Mouse (Mus musculus) embryonic facial prominence, embryonic 14.5 days (tissue): ENCODE data around the gene Prdm8. TPM values are rescaled to one million over a fixed set of nuclear protein-coding genes. Genes with fewer than 3 reads are reported as not detected.

ENCODE experiments used
- ATAC-seq: fragments of 200-750 bp; cut with Nextera tagmentation; 2 replicates; pipeline ENCODE4 v1.8.0; 2017; ENCODE audit warnings: low read depth, moderate number of reproducible peaks, moderate TSS enrichment
- DNase-seq: peaks from one replicate; pipeline ENCODE4 v3.0.0-alpha.2; 2015; ENCODE audit warnings: low spot score
- H3K27ac ChIP-seq: fragments of 300-500 bp; sonication (generic); replicated peaks from 2 replicates; pipeline ENCODE4 v1.5.1; 2014; ENCODE audit warnings: low read depth, mild to moderate bottlenecking, low read length, moderate library complexity
- H3K27me3 ChIP-seq: fragments of 300-500 bp; sonication (generic); replicated peaks from 2 replicates; pipeline ENCODE4 v1.6.1; 2014; ENCODE audit warnings: low read length; ENCODE audit not compliant: control insufficient read depth, insufficient read depth
- H3K36me3 ChIP-seq: fragments of 300-500 bp; sonication (generic); 2 replicates; pipeline ENCODE4 v1.6.1; 2014; ENCODE audit warnings: low read length, mixed read lengths; ENCODE audit not compliant: control insufficient read depth, insufficient read depth
- H3K4me1 ChIP-seq: fragments of 300-500 bp; sonication (generic); 2 replicates; pipeline ENCODE4 v1.6.1; 2014; ENCODE audit warnings: antibody characterized with exemption, low read length; ENCODE audit not compliant: control insufficient read depth, insufficient read depth
- H3K4me2 ChIP-seq: fragments of 300-500 bp; sonication (generic); 2 replicates; pipeline ENCODE4 v1.6.1; 2014; ENCODE audit warnings: low read depth, mild to moderate bottlenecking, low read length, moderate library complexity, mixed read lengths
- H3K4me3 ChIP-seq: fragments of 300-500 bp; sonication (generic); 2 replicates; pipeline ENCODE4 v1.5.1; 2014; ENCODE audit warnings: low read depth, mild to moderate bottlenecking, low read length
- H3K9ac ChIP-seq: fragments of 300-500 bp; sonication (generic); 2 replicates; pipeline ENCODE4 v1.6.1; 2014; ENCODE audit warnings: low read depth, mild to moderate bottlenecking, low read length, moderate library complexity, mixed read lengths
- H3K9me3 ChIP-seq: fragments of 300-500 bp; sonication (generic); 2 replicates; pipeline ENCODE4 v1.6.1; 2016; ENCODE audit warnings: low read length; ENCODE audit not compliant: control insufficient read depth
- WGBS: fragments of 180-500 bp; shearing (Covaris S2); extraction: QIAGEN DNeasy Blood & Tissue Kit; methylation state at CpG from one replicate; pipeline ENCODE4 v1.1.7; 2014; 5-methylcytosine and 5-hydroxymethylcytosine counted together
- polyA plus RNA-seq: library from polyadenylated mRNA; unstranded; fragments of >200 nt; fragmentation: Nextera tagmentation; extraction: Ambion mirVana; gene quantifications from 2 replicates; pipeline ENCODE4 v1.2.1, GENCODE M21; 2014

Gene Prdm8
- 0.41 and 0.43 TPM in 2 replicates for polyA plus RNA-seq

GRCm38 (mm10) chr5:98167180-98167824 lies at the start of gene Prdm8:
TSS of gene Prdm8 (plus strand) at chr5:98167198.
- H3K36me3 ChIP-seq: no peaks in the 10 kb centered on the region
- peak within 1 kb of the TSS; percentile 58 for H3K9ac ChIP-seq
- peak; percentile 96 for ATAC-seq
- 0% methylated on average over 19 of the region's 51 CpGs for WGBS
- H3K27me3 ChIP-seq: peaks cover 74% of the 10 kb centered on the region
- peak within 1 kb of the TSS; percentile 53 for H3K4me3 ChIP-seq
- no peak within 1 kb of the TSS for H3K27ac ChIP-seq
- DNase-seq: peak; percentile 92
- peaks cover 8% of the 10 kb centered on the region for H3K4me1 ChIP-seq
- H3K9me3 ChIP-seq: no peaks in the 10 kb centered on the region
- peak within 1 kb of the TSS; percentile 80 for H3K4me2 ChIP-seq

- Histone ChIP-seq H3K4me2 (no peak overlapping the region), H3K4me3 (no peak overlapping the region), H3K27me3 (no peaks in the 10 kb centered on the region), H3K27ac (no peak overlapping the region), H3K9me3 (no peaks in the 10 kb centered on the region), H3K4me1 (no peaks in the 10 kb centered on the region), H3K36me3 (no peaks in the 10 kb centered on the region), H3K9ac (no peak overlapping the region)
- DNase-seq (no peak), ATAC-seq (no peak)
- WGBS: 79% methylated on average over 3 of the region's 3 CpGs
Measured at GRCm38 (mm10) chr5:98127074-98127473, 39.9 kb upstream of the Prdm8 start.

- WGBS: 79% methylated on average over 14 of the region's 14 CpGs
- no peak overlapping the region for H3K4me3 ChIP-seq
- no peaks in the 10 kb centered on the region for H3K36me3 ChIP-seq
- no peak for ATAC-seq
- no peak overlapping the region for H3K9ac ChIP-seq
- no peaks in the 10 kb centered on the region for H3K27me3 ChIP-seq
- H3K4me1 ChIP-seq: no peaks in the 10 kb centered on the region
- no peak for DNase-seq
- H3K4me2 ChIP-seq: peak overlapping the region; percentile 23; the same call in 1 of the 2 replicates
- no peaks in the 10 kb centered on the region for H3K9me3 ChIP-seq
- no peak overlapping the region for H3K27ac ChIP-seq
Measured at GRCm38 (mm10) chr5:98138545-98139296, 28.3 kb upstream of the Prdm8 start.

- H3K9me3 ChIP-seq: no peaks in the 10 kb centered on the region
- H3K27me3 ChIP-seq: no peaks in the 10 kb centered on the region
- H3K27ac ChIP-seq: no peak overlapping the region
- H3K4me1 ChIP-seq: no peaks in the 10 kb centered on the region
- H3K4me3 ChIP-seq: no peak overlapping the region
- H3K9ac ChIP-seq: no peak overlapping the region
- WGBS: 81% methylated on average over 3 of the region's 3 CpGs
- H3K36me3 ChIP-seq: no peaks in the 10 kb centered on the region
- no peak for ATAC-seq
- DNase-seq: no peak
- no peak overlapping the region for H3K4me2 ChIP-seq
Measured at GRCm38 (mm10) chr5:98139297-98139660, 27.7 kb upstream of the Prdm8 start.

- 51% methylated on average over 3 of the region's 3 CpGs for WGBS
Measured at GRCm38 (mm10) chr5:98146895-98147294, 20.1 kb upstream of the Prdm8 start.

GRCm38 (mm10) chr5:98166116-98166515 lies 882 bp upstream of the Prdm8 start:
- no peak for DNase-seq
- ATAC-seq: no peak
- H3K9me3 ChIP-seq: no peaks in the 10 kb centered on the region
- no peak overlapping the region for H3K27ac ChIP-seq
- H3K4me1 ChIP-seq: peaks cover 8% of the 10 kb centered on the region
- no peak overlapping the region for H3K4me3 ChIP-seq
- peaks cover 62% of the 10 kb centered on the region for H3K27me3 ChIP-seq
- no peak overlapping the region for H3K9ac ChIP-seq
- no peaks in the 10 kb centered on the region for H3K36me3 ChIP-seq
- peak overlapping the region; percentile 2; the same call in 1 of the 2 replicates for H3K4me2 ChIP-seq
- 2% methylated on average over 15 of the region's 15 CpGs for WGBS

More at GRCm38 (mm10) chr5:98146895-98147294, 20.1 kb upstream of the Prdm8 start:
- DNase-seq: no peak
- no peak for ATAC-seq
- H3K27ac ChIP-seq: no peak overlapping the region
- H3K4me2 ChIP-seq: no peak overlapping the region
- H3K4me1 ChIP-seq: no peaks in the 10 kb centered on the region
- H3K36me3 ChIP-seq: no peaks in the 10 kb centered on the region
- no peaks in the 10 kb centered on the region for H3K27me3 ChIP-seq
- no peak overlapping the region for H3K4me3 ChIP-seq
- H3K9ac ChIP-seq: no peak overlapping the region
- H3K9me3 ChIP-seq: no peaks in the 10 kb centered on the region

- DNase-seq (no peak), ATAC-seq (no peak)
- peaks cover 87% of the 10 kb centered on the region for H3K27me3 ChIP-seq
- H3K4me2 ChIP-seq: peak overlapping the region; percentile 80
- no peaks in the 10 kb centered on the region for H3K9me3 ChIP-seq
- peak overlapping the region; percentile 53 for H3K4me3 ChIP-seq
- H3K36me3 ChIP-seq: no peaks in the 10 kb centered on the region
- peaks cover 8% of the 10 kb centered on the region for H3K4me1 ChIP-seq
- WGBS: under 1% methylated on average over 37 of the region's 37 CpGs
- 0 out of 2 replicates have a peak overlapping the region, but pooled peaks have one; percentile 8 for H3K9ac ChIP-seq
- H3K27ac ChIP-seq: no peak overlapping the region
Measured at GRCm38 (mm10) chr5:98168356-98169285, 1.6 kb downstream of the Prdm8 start.
